Mouse (Mus musculus) layer of hippocampus, postnatal 10 days (tissue): ENCODE data around the gene Asb10. TPM values are rescaled to one million over a fixed set of nuclear protein-coding genes. Genes with fewer than 3 reads are reported as not detected.

Experiments used
- DNase-seq, 2 experiments: peaks; one replicate each; pipeline ENCODE4 v3.0.0; 2021; ENCODE audit warnings: low spot score in 2 of 2
- total RNA-seq, 2 experiments: library from RNA; stranded (reverse); gene quantifications; 2 replicates each; pipeline ENCODE4 v1.2.3; 2021

The Asb10 gene
- total RNA-seq, 2 experiments from 2014 or later, result 0.38 to 0.41 TPM

DNA sequence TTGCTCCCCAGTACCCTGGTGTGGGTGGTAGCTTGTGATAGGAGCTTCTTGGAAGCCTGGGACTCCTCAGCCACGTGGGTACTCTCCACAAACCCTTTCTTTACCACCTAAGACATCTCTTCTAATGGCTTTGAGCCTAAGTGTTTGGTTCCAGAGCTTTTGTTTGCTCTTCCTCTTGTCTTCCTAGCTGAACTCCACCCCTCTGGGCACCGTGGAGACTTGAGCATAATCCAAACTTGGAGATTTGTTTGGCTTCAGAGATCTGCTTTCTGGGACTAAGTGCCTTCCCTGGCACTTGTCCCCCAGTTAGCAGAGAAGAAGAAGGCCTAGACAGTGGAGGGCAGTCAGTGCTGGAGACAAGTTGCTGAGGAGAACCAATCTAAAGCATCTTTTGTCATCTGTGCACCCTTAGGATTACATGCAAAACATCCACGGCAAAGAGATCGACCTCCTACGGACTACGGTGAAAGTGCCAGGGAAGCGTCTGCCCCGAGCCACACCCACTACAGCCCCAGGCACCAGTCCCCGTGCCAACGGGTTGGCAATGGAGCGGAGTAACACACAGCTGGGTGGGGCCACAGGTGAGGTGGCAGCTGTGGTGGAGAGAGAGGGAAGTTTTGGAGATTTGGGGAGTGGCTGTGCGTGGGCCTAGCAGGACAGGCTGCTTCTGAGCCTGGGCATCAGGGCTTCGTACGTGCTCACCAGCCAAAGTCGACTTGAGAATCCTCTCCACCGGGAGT is 48.1 kb downstream of the Asb10 start:
- DNase-seq, result no peak

DNA sequence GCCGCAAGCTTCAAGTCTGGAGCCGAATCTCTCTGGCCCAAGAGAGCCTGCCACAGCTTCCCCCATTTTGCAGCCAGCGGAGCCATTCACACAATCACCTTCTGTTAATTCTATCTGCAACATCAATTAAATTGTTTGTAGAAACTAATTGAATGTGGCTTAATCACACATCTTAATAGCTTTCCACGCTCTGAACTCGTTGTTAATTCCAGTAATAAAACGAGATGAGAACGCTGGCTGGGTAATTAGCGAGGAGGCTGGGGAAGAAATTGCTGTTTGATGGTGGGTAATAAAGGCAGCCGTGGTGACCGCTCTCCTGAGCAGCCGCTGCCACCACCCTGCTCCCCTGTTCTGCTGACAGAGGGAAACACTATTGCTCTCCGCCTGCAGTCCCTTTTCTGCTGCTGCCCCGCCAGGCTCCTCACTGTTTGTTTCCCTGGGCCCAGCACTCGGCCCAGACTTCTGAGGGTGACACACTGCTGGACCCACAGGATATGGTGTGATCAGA is 50.3 kb downstream of the Asb10 start:
- no peak for DNase-seq

DNA sequence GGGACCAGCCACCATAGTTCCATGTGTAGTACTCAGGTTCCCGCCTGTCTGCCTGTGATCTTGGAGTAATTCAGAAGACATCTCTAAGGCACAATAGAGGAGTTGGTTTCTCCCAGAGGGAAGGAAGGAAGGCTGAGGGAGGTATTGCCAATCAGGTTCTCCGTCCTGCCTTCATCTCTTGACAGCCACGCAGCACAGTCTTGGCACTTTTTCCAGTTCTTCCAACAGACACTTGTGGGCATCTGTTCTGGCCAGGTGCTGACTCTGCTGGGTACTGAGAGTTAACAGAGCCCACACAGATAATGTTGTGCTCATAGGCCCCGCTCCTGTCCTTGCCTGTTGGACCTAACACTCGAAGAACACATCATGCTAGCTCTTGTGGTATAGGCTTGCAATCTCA is 54.0 kb downstream of the Asb10 start:
- no peak for DNase-seq

DNA sequence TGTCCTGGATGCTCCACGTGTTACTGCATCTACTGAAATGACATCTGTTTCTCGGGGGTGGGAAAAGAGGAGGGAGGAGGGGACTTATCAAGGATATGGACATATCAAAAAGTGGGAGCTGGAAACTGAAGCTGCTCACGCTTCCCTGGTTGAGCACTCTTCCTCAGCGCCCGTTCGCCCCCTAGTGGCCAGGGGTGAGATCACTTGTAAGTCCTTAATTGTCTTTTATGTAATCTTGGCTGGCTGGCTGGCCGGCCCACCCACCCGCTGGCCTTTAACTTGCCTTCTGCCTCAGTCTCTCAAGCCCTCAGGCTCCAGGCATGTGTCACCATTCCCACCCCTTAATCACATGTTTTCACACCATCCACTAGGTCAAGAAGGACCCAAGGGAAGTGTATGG is 54.7 kb downstream of the Asb10 start:
- DNase-seq, result peak; percentile 89 to 92

DNA sequence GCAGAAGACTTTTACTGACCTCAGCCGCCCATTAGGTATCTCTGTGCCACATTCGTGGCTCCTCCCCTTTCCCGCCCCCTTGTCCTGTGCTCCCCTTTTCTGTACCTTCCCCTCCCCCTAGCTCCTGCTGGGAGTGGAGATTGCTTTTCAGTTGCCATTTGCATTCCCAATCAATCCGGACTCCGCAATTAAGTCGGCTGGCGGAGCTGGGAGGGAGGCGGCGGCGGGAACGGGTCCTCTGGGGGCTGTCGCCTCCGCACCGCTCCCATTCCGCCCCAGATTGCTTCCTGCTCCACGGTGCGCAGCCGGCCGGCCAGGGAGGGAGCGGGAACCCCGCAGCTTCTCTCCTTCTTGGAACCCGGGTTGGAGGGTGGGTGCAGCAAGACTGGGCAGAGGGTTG is 55.8 kb downstream of the Asb10 start:
- peak in 1 of 2 experiments; percentile 41 for DNase-seq

DNA sequence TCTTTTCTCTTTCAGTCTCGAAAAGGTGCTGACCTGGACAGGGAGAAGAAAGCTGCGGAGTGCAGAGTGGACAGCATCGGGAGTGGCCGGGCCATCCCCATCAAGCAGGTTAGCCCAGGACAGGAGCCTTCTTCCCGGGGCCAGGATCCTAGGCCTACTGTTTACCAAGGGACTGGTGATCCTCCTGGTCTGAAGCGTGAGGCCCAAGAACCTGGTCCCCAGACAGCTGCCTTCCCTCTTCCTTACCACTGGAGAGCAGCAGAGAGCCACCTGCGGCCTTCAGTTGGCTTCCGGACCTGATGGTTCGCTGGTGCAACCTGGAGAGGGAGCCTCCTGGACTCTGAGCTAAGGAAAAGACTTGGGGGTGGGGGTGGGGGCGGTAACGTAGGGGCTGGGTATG is 57.5 kb downstream of the Asb10 start:
- DNase-seq, result peak; percentile 67 to 69

Other genes starting within 250 kb of the Asb10 start
- 10 to 100 TPM; 15.0 to 18.6 TPM for gene Kcnh2, start 189.4 kb downstream of the Asb10 start, total RNA-seq
- gene Nos3, start 176.2 kb downstream of the Asb10 start, total RNA-seq, result 10 to 100 TPM; 10.1 to 11.8 TPM
- gene Atg9b, start 148.8 kb downstream of the Asb10 start, total RNA-seq, result 1 to 10 TPM; 5.0 to 5.2 TPM
- 10 to 100 TPM; 40.0 to 53.1 TPM for gene Abcb8, start 147.3 kb downstream of the Asb10 start, total RNA-seq
- gene Asic3, start 127.6 kb downstream of the Asb10 start, total RNA-seq, result not detected
- gene Cdk5, start 117.4 kb downstream of the Asb10 start, total RNA-seq, result 100 to 1,000 TPM; 127 to 133 TPM
- gene Slc4a2, start 117.1 kb downstream of the Asb10 start, total RNA-seq, result 10 to 100 TPM; 22.0 to 33.7 TPM
- gene Fastk, start 95.7 kb downstream of the Asb10 start, total RNA-seq, result 100 to 1,000 TPM in 1 of 2 experiments, 10 to 100 TPM in 1; 87.4 to 111 TPM
- gene Tmub1, start 93.1 kb downstream of the Asb10 start, total RNA-seq, result 10 to 100 TPM; 24.1 to 26.4 TPM
- 100 to 1,000 TPM; 511 to 516 TPM for gene Agap3, start 88.8 kb downstream of the Asb10 start, total RNA-seq
- gene Gbx1, start 13.8 kb downstream of the Asb10 start, total RNA-seq, result not detected
- not detected for gene 4931409K22Rik, start 15.8 kb upstream of the Asb10 start, total RNA-seq
- 10 to 100 TPM; 53.2 to 57.3 TPM for gene Abcf2, start 36.5 kb upstream of the Asb10 start, total RNA-seq
- gene Chpf2, start 45.8 kb upstream of the Asb10 start, total RNA-seq, result 10 to 100 TPM; 54.6 to 64.1 TPM
- 100 to 1,000 TPM; 136 to 148 TPM for gene Smarcd3, start 83.4 kb upstream of the Asb10 start, total RNA-seq
- 10 to 100 TPM; 71.7 to 75.3 TPM for gene Nub1, start 144.6 kb upstream of the Asb10 start, total RNA-seq
- gene Wdr86, start 189.7 kb upstream of the Asb10 start, total RNA-seq, result 1 to 10 TPM; 1.5 to 2.4 TPM
- 1 to 10 TPM; 1.5 to 1.8 TPM for gene Crygn, start 217.0 kb upstream of the Asb10 start, total RNA-seq